Mouse (Mus musculus) testis, adult 2 months (tissue): ENCODE data around the gene Rab1a. TPM values are rescaled to one million over a fixed set of nuclear protein-coding genes. Genes with fewer than 3 reads are reported as not detected.

Experiments used
- H3K27ac ChIP-seq: fragments of 200-500 bp; 2 replicates; pipeline ENCODE4 v1.5.1; 2012; ENCODE audit warnings: low read depth, low read length; ENCODE audit not compliant: control insufficient read depth, insufficient read depth
- H3K27me3 ChIP-seq: fragments of 200-500 bp; 2 replicates; pipeline ENCODE4 v1.6.1; 2012; ENCODE audit warnings: mild to moderate bottlenecking, low read length, moderate library complexity; ENCODE audit not compliant: control insufficient read depth, insufficient read depth
- H3K36me3 ChIP-seq: fragments of 200-500 bp; 2 replicates; pipeline ENCODE4 v1.6.1; 2012; ENCODE audit warnings: mild to moderate bottlenecking, low read length; ENCODE audit not compliant: control insufficient read depth, insufficient read depth
- H3K4me1 ChIP-seq: fragments of 200-500 bp; 2 replicates; pipeline ENCODE4 v1.6.1; 2012; ENCODE audit warnings: low read length; ENCODE audit not compliant: control insufficient read depth, insufficient read depth
- H3K4me3 ChIP-seq: fragments of 200-500 bp; 2 replicates; pipeline ENCODE4 v1.5.1; 2012; ENCODE audit warnings: low read depth, mild to moderate bottlenecking, low read length, moderate library complexity, mixed read lengths; ENCODE audit not compliant: control insufficient read depth
- CTCF ChIP-seq: fragments of 200-500 bp; IDR thresholded peaks from 2 replicates; pipeline ENCODE4 v1.5.1; 2012; ENCODE audit warnings: low read depth, mild to moderate bottlenecking, inconsistent platforms, low read length, moderate library complexity; ENCODE audit not compliant: control insufficient read depth, insufficient read depth, insufficient replicate concordance
- POLR2A ChIP-seq: fragments of 200-500 bp; IDR thresholded peaks from 2 replicates; pipeline ENCODE4 v1.6.1; 2012; ENCODE audit warnings: low read depth, mild to moderate bottlenecking, inconsistent platforms, low read length, moderate library complexity; ENCODE audit not compliant: control insufficient read depth
- polyA plus RNA-seq: library from polyadenylated mRNA; depleted of rRNA; stranded (reverse); fragments of >200 nt; gene quantifications from 2 replicates; pipeline ENCODE4 v1.2.3, GENCODE M21; 2012

Gene Rab1a
- polyA plus RNA-seq, 1 experiment, result 17.9 TPM

GRCm38 (mm10) chr11:20244336-20245290 is 43.4 kb downstream of the Rab1a start:
- Histone ChIP-seq H3K4me3 (no peak overlapping the region), H3K36me3 (no peaks in the 10 kb centered on the region; the same call in 1 of the 2 replicates), H3K4me1 (peaks cover 3% of the 10 kb centered on the region), H3K27ac (no peak overlapping the region), H3K27me3 (no peaks in the 10 kb centered on the region)
- TF ChIP-seq CTCF, result no peak
- TF ChIP-seq POLR2A, result no peak

- peaks cover 3% of the 10 kb centered on the region for H3K4me1 ChIP-seq
- H3K36me3 ChIP-seq, result no peaks in the 10 kb centered on the region; the same call in 1 of the 2 replicates
- TF ChIP-seq POLR2A (no peak), CTCF (no peak)
- no peaks in the 10 kb centered on the region for H3K27me3 ChIP-seq
- H3K4me3 ChIP-seq, result no peak overlapping the region
- no peak overlapping the region for H3K27ac ChIP-seq
These were observed 44.1 kb downstream of the Rab1a start for GRCm38 (mm10) chr11:20245316-20245715.

GRCm38 (mm10) chr11:20246616-20247015 is 45.4 kb downstream of the Rab1a start:
- Histone ChIP-seq H3K4me3 (no peak overlapping the region), H3K27ac (no peak overlapping the region), H3K4me1 (peaks cover 3% of the 10 kb centered on the region), H3K27me3 (no peaks in the 10 kb centered on the region), H3K36me3 (no peaks in the 10 kb centered on the region; the same call in 1 of the 2 replicates)
- TF ChIP-seq CTCF (no peak), POLR2A (no peak)

GRCm38 (mm10) chr11:20247146-20247855 is 46.1 kb downstream of the Rab1a start:
- TF ChIP-seq CTCF, result no peak
- TF ChIP-seq POLR2A, result no peak
- Histone ChIP-seq H3K27ac (no peak overlapping the region), H3K36me3 (no peaks in the 10 kb centered on the region; the same call in 1 of the 2 replicates), H3K27me3 (no peaks in the 10 kb centered on the region), H3K4me3 (no peak overlapping the region), H3K4me1 (peaks cover 3% of the 10 kb centered on the region)

- H3K27ac ChIP-seq, result no peak overlapping the region; the same call in 1 of the 2 replicates
- peaks cover 3% of the 10 kb centered on the region for H3K4me1 ChIP-seq
- no peaks in the 10 kb centered on the region; the same call in 1 of the 2 replicates for H3K36me3 ChIP-seq
- TF ChIP-seq CTCF (no peak), POLR2A (no peak)
- no peaks in the 10 kb centered on the region for H3K27me3 ChIP-seq
- H3K4me3 ChIP-seq, result no peak overlapping the region
These were observed 47.0 kb downstream of the Rab1a start for GRCm38 (mm10) chr11:20248277-20248676.

GRCm38 (mm10) chr11:20248840-20249239 is 47.6 kb downstream of the Rab1a start:
- Histone ChIP-seq H3K4me1 (peaks cover 3% of the 10 kb centered on the region), H3K27me3 (no peaks in the 10 kb centered on the region), H3K27ac (peak overlapping the region; percentile 83), H3K36me3 (no peaks in the 10 kb centered on the region; the same call in 1 of the 2 replicates), H3K4me3 (peak overlapping the region; percentile 93)
- TF ChIP-seq POLR2A, result no peak
- no peak for TF ChIP-seq CTCF
